Mouse (Mus musculus) cerebellum, adult 8-10 months (tissue): ENCODE measurements around the gene Ogfod2.
A peak's percentile ranks its signal among the peaks of the same experiment; 100 is the strongest.

Source experiments
- DNase-seq: peaks from one replicate; pipeline ENCODE4 v3.0.0; 2022

Gene Ogfod2

DNA sequence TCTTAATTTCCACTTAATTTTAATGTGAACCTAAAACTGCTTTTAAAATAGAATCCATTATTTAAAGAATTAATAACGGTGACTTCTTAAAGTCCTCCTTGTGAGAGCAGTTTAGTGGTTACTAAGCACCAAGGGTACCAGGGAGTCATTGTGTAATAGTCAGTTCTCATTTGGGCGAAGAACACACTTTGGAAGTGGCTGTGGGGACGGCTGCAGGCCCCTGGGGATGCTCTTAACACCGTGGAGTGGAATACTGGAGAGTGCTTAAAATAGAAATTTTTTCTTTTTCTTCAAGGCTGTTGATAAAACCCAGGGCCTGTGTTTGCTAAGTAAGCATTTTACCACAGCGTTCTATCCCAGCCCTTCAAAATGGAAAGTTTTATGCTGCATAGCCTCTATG lies 43.8 kb downstream of the Ogfod2 start:
- DNase-seq, result no peak

DNA sequence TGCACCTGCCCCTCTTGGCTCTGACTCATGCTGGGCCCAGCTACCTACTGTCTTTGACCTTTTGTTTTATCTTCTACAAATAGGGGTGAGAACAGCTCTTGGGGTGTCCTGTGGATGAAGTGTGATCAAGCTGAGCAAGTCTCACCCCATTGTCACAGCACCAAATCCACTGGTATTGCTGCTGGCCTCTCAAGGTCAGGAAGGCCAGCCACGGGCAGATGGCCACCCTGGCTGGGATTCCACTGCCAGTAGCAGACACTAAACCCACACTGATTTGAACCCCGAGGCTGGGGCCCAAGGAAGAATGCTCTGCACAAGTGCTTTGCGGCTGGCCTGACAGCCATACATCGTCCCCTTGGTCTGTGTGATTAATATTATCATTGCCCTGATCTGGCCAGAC lies 46.2 kb downstream of the Ogfod2 start:
- DNase-seq, result peak; percentile 46

DNA sequence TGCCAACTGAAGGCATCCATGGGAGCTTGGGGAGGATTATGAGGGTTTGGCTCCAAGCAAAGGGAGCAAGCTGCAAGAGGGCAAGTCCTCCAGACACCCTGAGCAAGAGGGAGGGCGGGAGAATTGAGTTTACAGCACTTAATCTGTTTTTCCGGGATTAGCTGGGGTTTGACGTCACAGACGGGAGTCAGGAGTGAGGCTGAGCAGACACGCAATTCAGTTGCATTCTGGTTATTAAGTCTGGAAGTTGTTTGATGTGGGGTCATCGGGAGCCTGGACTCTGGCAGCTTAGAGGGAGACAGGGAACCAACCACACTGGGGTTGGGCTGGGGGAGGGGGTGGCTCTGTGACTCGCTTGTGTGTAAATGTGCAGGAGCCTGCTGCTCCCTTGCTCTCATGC lies 47.4 kb downstream of the Ogfod2 start:
- DNase-seq, result no peak

DNA sequence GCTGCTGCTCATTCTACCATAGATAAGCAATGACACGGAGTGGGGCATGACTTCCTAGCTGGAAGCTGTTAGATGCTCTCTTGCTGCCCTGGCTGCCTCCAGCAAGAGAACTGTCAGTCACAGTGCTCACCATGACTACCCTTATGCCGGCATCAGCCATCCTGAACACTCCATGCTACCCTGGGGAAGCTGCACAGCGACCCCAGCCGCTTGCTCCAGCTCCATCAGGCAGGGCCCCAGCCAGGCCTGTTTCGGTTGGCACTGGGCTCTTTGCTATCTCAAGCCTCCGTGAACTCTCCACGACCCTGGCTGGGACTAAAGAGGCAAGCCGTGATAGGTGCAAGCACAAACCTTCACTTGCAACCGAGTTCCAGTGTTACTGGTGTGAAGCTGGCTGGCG lies 49.7 kb downstream of the Ogfod2 start:
- DNase-seq, result no peak

DNA sequence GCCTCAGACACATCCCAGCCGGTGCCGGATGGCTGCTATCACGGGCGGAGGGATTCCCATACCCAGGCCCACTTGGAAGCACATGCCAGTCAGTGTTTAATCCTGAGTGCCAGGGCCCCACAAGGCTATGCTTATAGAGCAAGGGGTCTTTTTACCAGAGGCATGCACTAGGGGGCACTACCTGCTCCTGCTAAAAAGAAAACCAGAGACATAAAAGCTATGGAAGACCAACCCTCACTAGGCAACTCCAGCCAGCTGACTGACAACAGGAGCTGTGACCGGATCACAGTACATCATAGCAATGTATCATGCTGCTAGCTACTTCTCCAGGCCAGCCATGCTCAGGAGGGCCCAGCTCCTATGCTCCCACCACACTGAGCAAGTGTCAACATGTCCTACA lies 50.5 kb downstream of the Ogfod2 start:
- DNase-seq, result peak; percentile 74

DNA sequence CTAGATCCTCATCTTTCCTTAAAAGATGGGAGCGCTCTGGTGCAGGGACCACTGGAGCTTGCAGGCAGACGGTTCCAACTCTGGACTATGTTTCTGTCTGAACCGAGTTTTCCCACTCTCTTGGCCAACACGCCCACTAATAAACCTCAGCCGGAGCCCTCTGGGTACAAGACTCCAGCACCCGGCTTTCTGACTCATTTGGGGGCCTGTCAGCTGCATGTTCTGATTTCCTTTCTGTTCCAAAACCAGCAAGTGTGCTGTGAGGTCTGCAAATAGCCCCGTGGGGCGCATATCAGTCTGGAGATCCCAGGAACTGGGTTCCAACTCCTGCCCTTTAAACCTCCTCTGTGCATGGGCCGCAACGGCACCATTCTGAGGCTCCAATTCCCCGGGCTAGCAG lies 51.3 kb downstream of the Ogfod2 start:
- DNase-seq, result no peak
